Mouse (Mus musculus) ES-Bruce4 (cell line): ENCODE measurements at regions not wholly inside any gene's neighbourhood (a gene's known extent, or its start where the extent isn't known, plus 50 kb on each side); places are given as distances from the start of the nearest gene placed in this dataset.

Source experiments
- CTCF ChIP-seq: IDR thresholded peaks from one replicate; pipeline ENCODE4 v1.8.1; 2011; ENCODE audit warnings: low read depth, low read length
- EP300 ChIP-seq: IDR thresholded peaks from 2 replicates; pipeline ENCODE4 v1.6.1; 2011; ENCODE audit warnings: low read depth, low read length; ENCODE audit not compliant: insufficient read depth
- POLR2A ChIP-seq: IDR thresholded peaks from one replicate; pipeline ENCODE4 v1.8.1; 2011; ENCODE audit warnings: low read length; ENCODE audit not compliant: insufficient read depth

DNA sequence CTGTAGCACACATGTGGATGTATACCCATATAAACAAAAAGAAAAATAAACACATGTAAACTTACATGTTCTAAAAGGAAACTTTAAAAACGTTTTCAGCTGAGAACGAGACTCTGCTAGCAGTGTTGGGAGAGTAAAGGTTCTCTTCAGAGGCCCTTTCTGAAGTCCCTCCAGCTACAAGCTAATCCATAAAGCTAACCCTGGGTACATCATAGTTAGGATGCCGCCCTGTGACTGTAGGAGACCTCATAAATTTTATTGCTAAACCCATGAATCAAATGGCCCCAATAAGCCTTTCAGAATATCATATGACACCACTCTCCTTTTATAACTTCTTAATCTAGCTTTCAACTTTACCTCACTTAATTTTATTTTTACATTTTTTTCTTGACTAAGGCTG lies 112.2 kb downstream of the Nfkbiz start:
- TF ChIP-seq CTCF (no peak), EP300 (no peak), POLR2A (no peak)
